Comparison of ENCODE assay signal across 12 mouse cellular contexts in genomic region chr2:173251675-173252074, GRCm38 (mm10). TPM values are rescaled to one million over a fixed set of nuclear protein-coding genes. Genes with fewer than 3 reads are reported as not detected.
A peak's percentile ranks its signal among the peaks of the same experiment; 100 is the strongest.
DNase-seq lines count a peak whose midpoint lies in the region; ATAC-seq and TF ChIP-seq lines count a peak whose summit lies in the region.
"Had no signal": no experiment of that assay in that cellular context is flagged by ENCODE, and none has a peak within 500 bp of the region (broad histone marks: within the 10 kb centered on the region; RNA-seq: fewer than 3 reads in every experiment).

No protein-coding gene starts in this region.

- ATAC-seq in heart, embryonic 13.5 days (ENCODE audit: extremely low read depth, insufficient number of reproducible peaks, low FRiP score, low TSS enrichment), result no peak
- ATAC-seq in lung, embryonic 16.5 days (ENCODE audit: low read depth), result no peak
- no peak for ATAC-seq in kidney, postnatal 0 days (replicated peaks; ENCODE audit: low FRiP score, low read depth)
- ATAC-seq: midbrain, embryonic 13.5 days had no signal

- no peak overlapping the region for H3K4me3 ChIP-seq in heart, embryonic 13.5 days
- no peak overlapping the region for H3K4me3 ChIP-seq in heart, adult 2 months
- no peak overlapping the region for H3K4me3 ChIP-seq in lung, embryonic 16.5 days (ENCODE audit: low read length)
- H3K4me3 ChIP-seq in kidney, postnatal 0 days (replicated peaks; ENCODE audit: low read depth, low read length), result no peak overlapping the region
- H3K4me3 ChIP-seq: layer of hippocampus, adult 2 months; liver, embryonic 13.5 days; midbrain, embryonic 13.5 days had no signal

- intact Hi-C loops in heart, adult 2 months (cut with DNase I), result no loop called here

- TF ChIP-seq CTCF in heart, adult 2 months (IDR thresholded peaks at IDR 0.05), result no peak
- TF ChIP-seq CTCF in kidney, postnatal 0 days (IDR thresholded peaks at IDR 0.05; ENCODE audit: low read depth), result no peak

- 40% methylated on average over 9 of the region's 9 CpGs for WGBS in heart, embryonic 13.5 days
- WGBS in heart, adult 2 months, result 23% methylated on average over 9 of the region's 9 CpGs
- 42% methylated on average over 9 of the region's 9 CpGs for WGBS in lung, embryonic 16.5 days
- WGBS in kidney, postnatal 0 days, result 26% methylated on average over 9 of the region's 9 CpGs

- H3K4me1 ChIP-seq in heart, embryonic 13.5 days, result peaks cover 96% of the 10 kb centered on the region
- H3K4me1 ChIP-seq in heart, adult 2 months (ENCODE audit: control insufficient read depth, insufficient read depth, low read length), result peaks cover 40% of the 10 kb centered on the region
- H3K4me1 ChIP-seq in lung, embryonic 16.5 days (replicated peaks; ENCODE audit: control insufficient read depth, insufficient read depth, low read length), result peaks cover 85% of the 10 kb centered on the region
- H3K4me1 ChIP-seq in kidney, postnatal 0 days (replicated peaks; ENCODE audit: insufficient read depth, low read length), result peaks cover 81% of the 10 kb centered on the region
- H3K4me1 ChIP-seq: liver, embryonic 13.5 days had no signal

- H3K9ac ChIP-seq in heart, embryonic 13.5 days, result peak overlapping the region; percentile 68
- no peak overlapping the region for H3K9ac ChIP-seq in heart, adult 2 months (ENCODE audit: low read depth, low read length)
- H3K9ac ChIP-seq in lung, embryonic 16.5 days (ENCODE audit: low read length), result no peak overlapping the region
- no peak overlapping the region for H3K9ac ChIP-seq in kidney, postnatal 0 days (ENCODE audit: low read depth, low read length)
- H3K9ac ChIP-seq: liver, embryonic 13.5 days had no signal

- H3K4me2 ChIP-seq in heart, embryonic 13.5 days, result 0 out of 2 replicates have a peak overlapping the region, but pooled peaks have one; percentile 43
- H3K4me2 ChIP-seq in lung, embryonic 16.5 days (ENCODE audit: low read depth, low read length), result no peak overlapping the region
- no peak overlapping the region for H3K4me2 ChIP-seq in kidney, postnatal 0 days (ENCODE audit: low read length)
- H3K4me2 ChIP-seq: liver, embryonic 13.5 days; midbrain, embryonic 13.5 days had no signal

- peaks cover 5% of the 10 kb centered on the region for H3K79me2 ChIP-seq in heart, adult 2 months (replicated peaks; ENCODE audit: control insufficient read depth, insufficient read depth, low read length)

- no peaks in the 10 kb centered on the region for H3K9me3 ChIP-seq in heart, embryonic 13.5 days
- no peaks in the 10 kb centered on the region for H3K9me3 ChIP-seq in lung, embryonic 16.5 days (ENCODE audit: control insufficient read depth, low read length)
- H3K9me3 ChIP-seq in kidney, postnatal 0 days (replicated peaks; ENCODE audit: low read length), result no peaks in the 10 kb centered on the region
- H3K9me3 ChIP-seq: liver, embryonic 13.5 days; midbrain, embryonic 13.5 days had no signal

- no peaks in the 10 kb centered on the region for H3K36me3 ChIP-seq in heart, embryonic 13.5 days
- no peaks in the 10 kb centered on the region for H3K36me3 ChIP-seq in heart, adult 2 months (ENCODE audit: control insufficient read depth, insufficient read depth, low read length)
- no peaks in the 10 kb centered on the region for H3K36me3 ChIP-seq in lung, embryonic 16.5 days (ENCODE audit: control insufficient read depth, insufficient read depth, low read length)
- H3K36me3 ChIP-seq in kidney, postnatal 0 days (ENCODE audit: insufficient read depth, low read length), result no peaks in the 10 kb centered on the region
- H3K36me3 ChIP-seq: liver, embryonic 13.5 days; midbrain, embryonic 13.5 days had no signal

- TF ChIP-seq EP300 in heart, adult 2 months (IDR thresholded peaks at IDR 0.05; ENCODE audit: insufficient read depth, low read depth, low read length), result no peak

- TF ChIP-seq POLR2A in heart, adult 2 months (IDR thresholded peaks at IDR 0.05; ENCODE audit: insufficient read depth, low read depth, low read length), result no peak

- peak overlapping the region; percentile 86 for H3K27ac ChIP-seq in heart, embryonic 13.5 days (replicated peaks)
- H3K27ac ChIP-seq in heart, adult 2 months, result no peak overlapping the region; the same call in 1 of the 2 replicates
- peak overlapping the region; percentile 70; the same call in 1 of the 2 replicates for H3K27ac ChIP-seq in lung, embryonic 16.5 days (ENCODE audit: low read length)
- H3K27ac ChIP-seq in kidney, postnatal 0 days, result peak overlapping the region; percentile 47; the same call in 1 of the 2 replicates
- H3K27ac ChIP-seq: layer of hippocampus, adult 2 months; liver, embryonic 13.5 days; midbrain, embryonic 13.5 days had no signal

- no peak for DNase-seq in heart, adult 2 months
- no peak for DNase-seq in lung, postnatal 36 days
- DNase-seq in kidney, postnatal 0 days (ENCODE audit: low spot score), result no peak
- DNase-seq in right cerebral cortex, postnatal 36 days (ENCODE audit: low spot score in 2 of 2), result peak; percentile 59 to 66
- DNase-seq in natural killer cell, adult 2 months (ENCODE audit: low spot score in 2 of 2), result no peak
- no peak for DNase-seq in urinary bladder, postnatal 14 days (ENCODE audit: low spot score)
- DNase-seq: liver, embryonic 13.5 days had no signal

- H3K27me3 ChIP-seq in heart, embryonic 13.5 days (replicated peaks), result no peaks in the 10 kb centered on the region
- no peaks in the 10 kb centered on the region for H3K27me3 ChIP-seq in heart, adult 2 months (ENCODE audit: control insufficient read depth, insufficient read depth, low read length)
- H3K27me3 ChIP-seq in lung, embryonic 16.5 days (ENCODE audit: control insufficient read depth, insufficient read depth, low read depth, low read length), result no peaks in the 10 kb centered on the region
- no peaks in the 10 kb centered on the region for H3K27me3 ChIP-seq in kidney, postnatal 0 days (ENCODE audit: insufficient read depth, low read length)
- H3K27me3 ChIP-seq: liver, embryonic 13.5 days had no signal

RNA-seq across cellular contexts. Expression of gene Pmepa1, which starts 24.7 kb away (rescaled TPM):
- polyA plus RNA-seq in heart, embryonic 13.5 days (2015; fragmentation: Nextera tagmentation; extraction: Ambion mirVana), result 3.4 TPM in 2 replicates
- 10 to 100 TPM; 28.4 to 31.4 TPM for total RNA-seq in heart, adult 2 months (2021)
- polyA plus RNA-seq in heart, adult 2 months (2012; rRNA removed), result 37.4 and 41.7 TPM in 2 replicates
- 7.0 and 7.5 TPM in 2 replicates for polyA plus RNA-seq in lung, embryonic 16.5 days (2015; fragmentation: Nextera tagmentation; extraction: Ambion mirVana)
- polyA plus RNA-seq in kidney, postnatal 0 days (2015; fragmentation: Nextera tagmentation; extraction: Ambion mirVana), result 5.8 and 6.2 TPM in 2 replicates
- total RNA-seq: granulocyte monocyte progenitor cell, adult 5-6 weeks had no signal

RNA-seq across cellular contexts. Expression of gene Zbp1, which starts 33.0 kb away (rescaled TPM):
- 0.33 and 0.57 TPM in 2 replicates for polyA plus RNA-seq in heart, embryonic 13.5 days (2015; fragmentation: Nextera tagmentation; extraction: Ambion mirVana)
- under 1 TPM; 0.47 to 0.91 TPM for total RNA-seq in heart, adult 2 months (2021)
- 1.2 and 1.8 TPM in 2 replicates for polyA plus RNA-seq in heart, adult 2 months (2012; rRNA removed)
- 0.55 and 1.8 TPM in 2 replicates for polyA plus RNA-seq in lung, embryonic 16.5 days (2015; fragmentation: Nextera tagmentation; extraction: Ambion mirVana)
- 1.3 and 1.7 TPM in 2 replicates for polyA plus RNA-seq in kidney, postnatal 0 days (2015; fragmentation: Nextera tagmentation; extraction: Ambion mirVana)

Comparison
In these comparisons a context has a peak if more than half of its experiments do, and no peak if none do; other contexts are left out.
1. DNase-seq: peak in right cerebral cortex, postnatal 36 days (2 of 2); none in heart, adult 2 months (0 of 2), lung, postnatal 36 days (single experiment), kidney, postnatal 0 days (single experiment), natural killer cell, adult 2 months (0 of 2) and urinary bladder, postnatal 14 days (single experiment).